Mouse (Mus musculus) left cerebral cortex, adult 11 months (tissue): Measurements from ENCODE around the gene Tmem117.

ENCODE experiments used
- DNase-seq: peaks from one replicate; pipeline ENCODE4 v3.0.0; 2022; ENCODE audit warnings: low spot score

The Tmem117 gene

GRCm38 (mm10) chr15:94895681-94896080 lies 266.6 kb downstream of the Tmem117 start:
- DNase-seq: no peak

GRCm38 (mm10) chr15:94903188-94903587 lies 274.2 kb downstream of the Tmem117 start:
- DNase-seq: no peak

GRCm38 (mm10) chr15:94904672-94905407 lies 275.8 kb downstream of the Tmem117 start:
- no peak for DNase-seq

DNA sequence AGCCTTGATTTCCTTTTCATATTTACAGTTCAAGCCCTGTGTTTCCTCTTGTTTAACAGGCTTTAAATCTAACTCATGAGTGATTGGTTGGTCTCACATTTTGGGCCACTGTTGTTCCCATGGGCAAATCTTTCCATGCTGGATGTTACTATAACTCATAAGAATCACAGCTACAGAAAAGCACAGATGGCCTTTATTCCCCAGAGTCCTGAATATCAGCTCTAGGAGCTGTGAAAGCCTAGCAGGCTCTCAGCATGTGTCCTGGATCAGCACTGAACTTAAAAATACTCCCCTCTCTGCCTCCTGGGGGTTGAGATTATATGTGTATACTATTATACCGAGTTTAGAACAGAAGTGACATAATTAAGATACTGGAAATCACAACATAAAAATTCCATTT lies 292.6 kb downstream of the Tmem117 start:
- no peak for DNase-seq

DNA sequence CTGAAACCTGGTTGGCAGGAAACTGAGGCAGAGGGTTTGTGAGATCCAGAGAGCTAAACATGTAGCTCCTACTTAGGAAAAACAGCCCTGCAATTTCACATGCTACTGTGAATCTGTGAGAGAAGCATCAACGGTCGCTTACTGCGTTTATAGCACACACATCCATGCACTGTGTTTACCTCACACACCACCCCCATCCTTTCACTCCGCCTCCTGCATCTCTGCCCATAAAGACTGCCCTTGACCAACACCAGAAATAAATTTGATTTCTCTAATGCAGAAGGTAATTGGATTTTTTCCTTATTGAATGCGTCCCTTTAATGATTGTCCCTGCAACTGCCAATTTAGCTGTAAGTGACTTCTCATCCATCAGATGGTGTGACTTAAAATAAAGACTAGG lies 299.0 kb downstream of the Tmem117 start:
- DNase-seq: no peak

DNA sequence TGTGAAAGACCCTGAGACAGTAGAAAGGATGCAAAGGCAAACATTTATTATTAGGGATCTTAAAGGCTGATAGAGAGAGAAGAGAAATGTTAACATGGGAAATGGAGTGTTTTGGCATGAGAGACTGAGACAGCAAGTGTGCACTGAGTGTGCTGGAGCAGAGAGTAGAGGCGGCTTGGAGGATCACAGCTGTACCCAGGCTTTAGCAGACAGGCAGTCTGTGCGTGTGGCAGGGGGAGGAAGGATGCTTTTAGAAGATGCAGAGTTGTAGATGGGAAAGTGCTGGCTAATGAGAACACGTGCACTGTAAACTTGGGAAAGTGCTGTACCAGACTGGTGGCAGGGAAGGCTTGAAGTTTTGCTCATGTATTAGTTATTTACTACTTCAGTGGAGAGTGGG lies 301.7 kb downstream of the Tmem117 start:
- no peak for DNase-seq

DNA sequence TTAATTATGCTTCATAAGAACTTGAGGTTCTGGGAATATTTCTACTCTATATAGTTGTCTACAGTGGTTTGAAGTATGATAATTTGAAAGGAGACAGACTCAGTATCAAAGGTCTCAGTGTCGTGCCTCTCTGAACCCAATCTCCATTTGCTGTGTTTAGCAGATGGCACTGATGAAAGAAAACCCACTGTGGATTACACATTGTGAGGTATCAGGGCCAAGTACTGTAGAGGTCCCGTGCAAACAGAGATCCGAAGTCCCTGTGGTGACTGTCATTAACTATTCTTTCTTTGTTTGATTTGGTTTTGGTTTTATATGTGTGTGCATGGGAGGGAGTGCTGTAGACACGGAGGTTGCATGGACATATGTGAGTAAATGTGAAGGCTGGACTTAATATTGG lies 304.0 kb downstream of the Tmem117 start:
- no peak for DNase-seq

DNA sequence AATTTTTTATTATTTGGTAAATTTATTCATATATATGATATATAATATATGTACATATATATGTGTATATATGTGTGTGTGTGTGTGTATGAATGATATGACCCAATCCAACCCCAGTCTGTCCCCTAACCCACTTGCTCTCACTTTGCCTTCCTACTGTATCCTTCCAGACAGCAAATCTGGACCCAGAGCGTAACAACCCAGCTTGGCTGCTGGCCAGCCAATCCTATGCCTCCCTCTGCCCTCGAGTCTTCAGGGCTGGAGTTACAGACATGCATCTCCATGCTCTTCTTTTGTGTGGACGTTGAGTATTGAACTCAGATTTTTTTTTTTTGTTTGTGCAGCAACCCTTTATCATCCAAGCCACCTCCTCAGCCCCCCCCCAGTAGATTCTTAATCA lies 304.4 kb downstream of the Tmem117 start:
- DNase-seq: no peak

DNA sequence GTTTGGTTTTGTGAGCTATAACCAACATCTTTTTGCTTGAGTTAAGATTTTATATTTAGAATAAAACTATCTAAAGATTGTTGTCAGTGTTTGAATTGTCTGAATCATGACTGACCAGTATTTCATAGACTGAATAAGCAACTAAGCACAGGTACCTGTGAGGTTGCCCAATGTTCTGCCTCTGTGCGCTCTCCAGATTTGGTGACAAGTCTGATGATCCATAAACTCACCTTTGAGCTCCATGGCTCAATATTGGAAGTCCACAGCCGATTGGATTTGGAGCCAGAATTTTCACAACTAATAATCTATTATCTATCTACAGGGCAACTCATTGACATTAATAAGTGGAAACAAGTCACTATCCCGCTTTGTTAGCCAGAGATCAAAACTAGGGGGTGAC lies 312.9 kb downstream of the Tmem117 start:
- DNase-seq: no peak

- no peak for DNase-seq
Observed at GRCm38 (mm10) chr15:94942465-94942864, 313.4 kb downstream of the Tmem117 start.

GRCm38 (mm10) chr15:94943891-94944290 lies 314.9 kb downstream of the Tmem117 start:
- DNase-seq: no peak

- no peak for DNase-seq
Observed at GRCm38 (mm10) chr15:94951382-94952048, 322.5 kb downstream of the Tmem117 start.

GRCm38 (mm10) chr15:94956697-94957096 lies 327.7 kb downstream of the Tmem117 start:
- DNase-seq: no peak

DNA sequence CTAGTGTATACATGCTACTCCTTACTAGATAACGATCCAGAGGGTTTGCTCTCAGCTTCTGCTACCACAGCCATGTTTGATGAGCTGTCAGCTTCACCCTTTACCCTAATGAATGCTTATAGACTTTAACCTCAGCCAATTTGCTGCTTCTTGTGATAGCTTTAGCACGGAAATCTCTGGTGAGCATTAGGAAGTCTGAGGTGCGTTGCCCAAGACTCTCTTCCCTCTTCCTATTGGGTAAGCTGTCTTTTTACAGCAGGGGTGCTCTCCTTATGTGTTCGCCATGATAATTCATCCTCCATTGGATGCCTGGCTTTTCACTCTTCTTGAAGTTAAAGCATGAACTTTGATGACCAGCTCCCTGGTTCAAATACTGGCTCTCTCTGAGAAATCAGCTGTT lies 328.2 kb downstream of the Tmem117 start:
- DNase-seq: no peak

DNA sequence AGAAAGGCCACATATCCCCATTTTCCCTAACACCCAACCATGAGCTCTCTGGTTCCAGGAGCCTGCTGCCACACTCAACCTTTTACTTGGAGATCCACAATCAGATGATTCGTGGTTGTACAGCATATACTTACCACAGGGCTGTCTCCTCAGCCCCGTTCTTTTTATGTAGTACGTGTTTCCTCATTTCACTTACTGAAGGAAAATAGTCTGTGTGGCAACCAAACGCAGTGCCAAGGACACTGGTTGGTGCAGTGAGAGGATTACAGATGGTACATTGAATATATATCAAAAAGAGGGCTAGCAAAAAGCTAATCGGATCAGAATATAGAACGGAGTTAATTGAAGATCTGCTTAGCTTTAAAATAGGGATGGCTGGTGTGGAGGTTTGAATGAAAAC lies 338.0 kb downstream of the Tmem117 start:
- DNase-seq: no peak

- DNase-seq: no peak
Observed at GRCm38 (mm10) chr15:94968403-94969180, 339.6 kb downstream of the Tmem117 start.

- no peak for DNase-seq
Observed at GRCm38 (mm10) chr15:94981798-94982197, 352.8 kb downstream of the Tmem117 start.

DNA sequence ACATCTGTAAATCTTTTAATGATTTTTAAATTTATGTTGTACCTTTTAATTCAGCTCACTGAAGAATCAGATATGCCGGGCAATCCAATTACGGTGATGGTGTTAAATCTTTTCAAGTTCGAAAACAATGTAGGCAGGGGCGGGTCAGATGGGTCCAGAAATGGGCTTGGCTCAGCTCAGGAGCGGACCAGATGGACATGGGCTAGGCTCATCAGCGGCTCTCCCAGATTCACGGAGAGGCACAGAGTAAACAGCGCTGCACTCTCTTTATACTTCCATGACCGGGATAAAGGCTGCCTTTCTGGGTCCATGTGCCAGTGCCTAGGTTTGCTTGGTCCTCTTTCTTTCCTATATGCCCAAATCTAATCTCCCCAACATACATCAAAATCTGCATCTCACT lies 366.3 kb downstream of the Tmem117 start:
- no peak for DNase-seq

DNA sequence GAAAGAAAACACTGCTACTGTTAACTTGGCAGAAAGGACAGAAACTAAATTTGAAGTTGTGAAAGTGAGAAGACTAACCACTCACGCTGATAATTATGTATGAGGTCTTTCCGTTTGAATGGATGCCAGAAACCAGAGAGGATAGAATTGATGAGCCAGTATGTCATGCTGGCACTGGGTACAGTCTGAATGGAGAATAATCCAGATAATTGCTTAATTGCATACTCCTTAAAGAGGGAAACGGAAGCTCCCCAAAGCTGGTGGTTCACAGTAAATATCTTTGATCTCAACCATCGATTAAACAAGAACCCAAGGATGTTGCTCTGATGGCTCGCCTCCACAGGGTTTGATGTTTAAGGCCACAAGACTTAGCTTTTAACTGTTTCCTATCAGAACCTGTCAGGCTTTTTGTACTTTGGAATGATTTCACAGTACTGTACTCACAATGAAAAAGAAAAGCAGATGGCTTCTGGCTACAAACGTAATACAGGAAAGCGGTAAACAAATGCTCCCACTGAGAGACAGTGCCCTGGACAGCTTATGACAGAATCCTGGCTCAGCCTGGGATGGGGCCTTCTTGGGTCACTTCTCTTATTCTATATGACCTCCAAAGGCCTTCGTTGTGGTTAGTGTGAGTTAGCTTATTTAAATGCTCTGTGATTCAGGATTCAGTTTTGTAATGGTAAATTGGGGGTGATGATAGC lies 376.2 kb downstream of the Tmem117 start:
- no peak for DNase-seq

DNA sequence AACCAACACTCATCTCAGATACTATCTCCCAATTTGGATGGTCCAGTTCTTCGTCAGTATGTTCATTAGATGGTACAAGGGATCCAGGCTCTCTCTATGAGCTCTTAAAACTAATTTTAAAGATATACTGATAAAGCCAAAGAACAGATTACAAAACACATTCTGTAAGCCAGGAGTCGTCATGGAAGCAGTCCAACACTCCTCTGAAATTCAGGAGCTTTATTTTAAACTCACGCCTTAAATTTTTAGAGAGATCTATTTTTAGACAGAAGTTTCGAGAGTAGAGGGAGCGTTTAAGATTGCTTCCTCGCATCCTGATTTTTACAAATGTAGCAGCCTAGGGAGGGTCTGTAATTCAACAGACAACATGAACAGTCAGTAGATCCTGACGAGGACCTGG lies 393.2 kb downstream of the Tmem117 start:
- DNase-seq: peak; percentile 47

DNA sequence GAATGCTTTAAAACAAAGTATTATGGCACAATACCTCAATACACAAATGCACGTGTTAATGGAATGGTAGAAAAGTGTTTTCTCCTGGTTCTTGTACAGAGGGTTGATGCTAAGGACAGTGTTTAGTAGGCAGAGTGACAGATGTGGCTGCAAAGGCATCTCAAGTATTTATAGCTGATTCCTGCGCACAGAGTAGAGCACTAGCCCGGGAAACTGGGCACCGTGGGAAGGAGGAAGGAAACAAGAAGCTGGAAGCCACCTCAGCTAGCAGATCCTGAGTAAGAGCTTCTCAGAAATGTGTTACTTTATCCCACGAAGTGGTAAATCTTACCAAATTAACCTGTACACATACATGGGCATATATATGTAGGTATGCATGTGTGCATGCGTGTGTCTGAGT lies 395.4 kb downstream of the Tmem117 start:
- no peak for DNase-seq

GRCm38 (mm10) chr15:95028862-95029486 lies 399.9 kb downstream of the Tmem117 start:
- DNase-seq: no peak
